Mouse (Mus musculus): ENCODE results near the gene Spc25. TPM values are rescaled to one million over a fixed set of nuclear protein-coding genes. Genes with fewer than 3 reads are reported as not detected.

Spc25 gene
- polyA plus RNA-seq (2012; rRNA removed): 0.30 and 1.2 TPM in 2 replicates

GRCm38 (mm10) chr2:69205791-69206351 is at the start of gene Spc25:
Gene Spc25 (minus strand): TSS chr2:69206194.

GRCm38 (mm10) chr2:69210773-69211172 is 4.8 kb upstream of the Spc25 start, which contains the start of gene G6pc2:
Gene G6pc2 (plus strand): TSS chr2:69211073.

Other genes starting within 250 kb of the Spc25 start
- gene Nostrin, start 70.4 kb downstream of the Spc25 start, polyA plus RNA-seq (2012; rRNA removed): 1.2 and 2.0 TPM in 2 replicates
- gene G6pc2, start 4.9 kb upstream of the Spc25 start, polyA plus RNA-seq (2012; rRNA removed): not detected in 2 replicates
- 0.01 and 0.02 TPM in 2 replicates for gene Abcb11, start 136.4 kb upstream of the Spc25 start, polyA plus RNA-seq (2012; rRNA removed)
- gene Dhrs9, start 174.3 kb upstream of the Spc25 start, polyA plus RNA-seq (2012; rRNA removed): 1.5 and 1.6 TPM in 2 replicates

Measured in stomach, adult 2 months (tissue).